Mouse (Mus musculus): ENCODE results near the gene Eef1akmt3. TPM values are rescaled to one million over a fixed set of nuclear protein-coding genes. Genes with fewer than 3 reads are reported as not detected.
A peak's percentile ranks its signal among the peaks of the same experiment; 100 is the strongest.
"Not testable (repeated sequence)": the region's sequence is repeated elsewhere in the genome, so short reads cannot be mapped to it uniquely, and the experiment has no call there.

Eef1akmt3 gene
- total RNA-seq, 2 experiments from 2014 or later = 0.15 to 0.47 TPM

DNA sequence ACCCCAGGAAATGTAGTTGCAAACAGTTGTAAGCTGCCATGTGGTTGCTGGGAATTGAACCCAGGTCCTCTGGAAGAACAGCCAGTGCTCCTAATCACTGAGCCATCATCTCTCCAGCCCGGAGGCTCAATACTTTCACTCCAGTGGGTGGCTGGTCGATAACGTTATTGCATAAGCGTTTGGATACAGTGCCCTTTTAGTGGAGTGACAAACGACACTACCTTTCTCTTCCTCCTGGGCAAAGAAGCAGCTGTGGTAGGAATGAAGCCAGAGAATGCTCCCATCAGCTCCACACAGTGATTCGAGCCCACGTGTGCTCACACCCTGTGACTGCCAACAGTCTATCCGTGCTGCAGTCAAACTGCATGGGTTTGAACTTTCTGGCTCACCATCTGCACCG is 29.9 kb upstream of the Eef1akmt3 start:
- DNase-seq (ENCODE audit: extremely low spot score in 1 of 2, low spot score in 1 of 2) = no peak

GRCm38 (mm10) chr10:127070190-127071121 is 29.1 kb upstream of the Eef1akmt3 start, which contains the start of gene Tspan31:
Gene Tspan31 (minus strand): TSS chr10:127070264.
- DNase-seq (ENCODE audit: extremely low spot score in 1 of 2, low spot score in 1 of 2) = peak; percentile 74 to 77

GRCm38 (mm10) chr10:127069281-127070189 is 28.2 kb upstream of the Eef1akmt3 start:
- no peak for DNase-seq (ENCODE audit: extremely low spot score in 1 of 2, low spot score in 1 of 2)

GRCm38 (mm10) chr10:127068360-127069038 is 27.2 kb upstream of the Eef1akmt3 start:
- DNase-seq (ENCODE audit: extremely low spot score in 1 of 2, low spot score in 1 of 2) = no peak

DNA sequence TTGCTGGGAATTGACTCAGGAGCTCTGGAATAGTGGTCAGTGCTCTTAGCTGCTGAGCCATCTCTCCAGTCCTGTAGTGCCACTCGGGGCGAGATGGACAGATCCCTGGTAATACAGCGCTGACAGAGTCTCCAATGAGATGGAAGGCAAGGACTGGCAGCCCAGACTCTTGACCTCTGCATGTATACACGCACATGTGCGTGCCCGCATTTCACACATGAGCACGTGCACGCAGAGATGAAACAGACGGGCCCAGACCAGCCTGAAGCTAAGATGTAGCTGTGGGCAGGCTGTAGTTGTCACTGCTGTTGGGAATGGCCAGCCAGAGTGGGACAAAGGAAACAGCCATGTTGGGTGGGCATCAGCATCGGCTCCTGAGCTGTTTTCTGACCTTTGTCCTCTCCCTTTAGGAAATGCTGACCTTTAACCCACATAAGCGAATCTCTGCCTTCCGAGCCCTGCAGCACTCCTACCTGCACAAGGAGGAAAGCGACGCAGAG is 25.3 kb upstream of the Eef1akmt3 start:
- no peak for DNase-seq (ENCODE audit: extremely low spot score in 1 of 2, low spot score in 1 of 2)

- DNase-seq (ENCODE audit: extremely low spot score in 1 of 2, low spot score in 1 of 2) = no peak
These were observed 24.7 kb upstream of the Eef1akmt3 start for GRCm38 (mm10) chr10:127065981-127066380.

DNA sequence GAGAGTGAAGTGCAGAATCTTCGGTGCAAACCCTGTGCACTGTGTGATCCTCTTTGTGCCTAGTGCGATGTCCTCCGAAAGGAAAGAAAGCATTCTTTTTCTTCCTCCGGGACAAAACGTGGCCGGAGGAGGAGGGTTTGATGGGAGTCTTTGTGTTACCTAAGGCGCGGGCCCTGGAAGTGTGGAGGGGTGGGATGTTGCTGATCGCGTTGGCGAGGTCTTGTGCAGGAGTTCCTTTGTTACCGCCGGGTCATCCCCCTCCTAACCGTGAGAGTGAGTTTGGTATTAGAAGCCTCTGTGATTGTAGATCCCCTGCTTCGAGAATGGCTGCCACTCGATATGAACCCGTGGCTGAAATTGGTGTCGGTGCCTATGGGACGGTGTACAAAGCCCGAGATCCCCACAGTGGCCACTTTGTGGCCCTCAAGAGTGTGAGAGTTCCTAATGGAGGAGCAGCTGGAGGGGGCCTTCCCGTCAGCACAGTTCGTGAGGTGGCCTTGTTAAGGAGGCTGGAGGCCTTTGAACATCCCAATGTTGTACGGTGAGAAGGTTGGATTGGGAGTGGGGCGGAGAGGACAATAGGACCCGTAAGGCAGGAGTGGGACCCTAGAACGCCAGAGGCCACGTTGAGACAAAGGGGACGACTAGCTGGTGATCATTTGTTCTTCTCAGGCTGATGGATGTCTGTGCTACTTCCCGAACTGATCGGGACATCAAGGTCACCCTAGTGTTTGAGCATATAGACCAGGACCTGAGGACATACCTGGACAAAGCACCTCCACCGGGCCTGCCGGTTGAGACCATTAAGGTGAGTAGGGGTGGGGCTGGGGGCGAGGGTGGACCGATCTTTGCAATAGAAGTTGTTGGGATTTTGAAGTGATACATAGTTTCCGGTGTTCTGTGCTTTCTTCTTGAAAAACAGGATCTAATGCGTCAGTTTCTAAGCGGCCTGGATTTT is 22.9 kb upstream of the Eef1akmt3 start:
- DNase-seq (ENCODE audit: extremely low spot score in 1 of 2, low spot score in 1 of 2) = no peak

DNA sequence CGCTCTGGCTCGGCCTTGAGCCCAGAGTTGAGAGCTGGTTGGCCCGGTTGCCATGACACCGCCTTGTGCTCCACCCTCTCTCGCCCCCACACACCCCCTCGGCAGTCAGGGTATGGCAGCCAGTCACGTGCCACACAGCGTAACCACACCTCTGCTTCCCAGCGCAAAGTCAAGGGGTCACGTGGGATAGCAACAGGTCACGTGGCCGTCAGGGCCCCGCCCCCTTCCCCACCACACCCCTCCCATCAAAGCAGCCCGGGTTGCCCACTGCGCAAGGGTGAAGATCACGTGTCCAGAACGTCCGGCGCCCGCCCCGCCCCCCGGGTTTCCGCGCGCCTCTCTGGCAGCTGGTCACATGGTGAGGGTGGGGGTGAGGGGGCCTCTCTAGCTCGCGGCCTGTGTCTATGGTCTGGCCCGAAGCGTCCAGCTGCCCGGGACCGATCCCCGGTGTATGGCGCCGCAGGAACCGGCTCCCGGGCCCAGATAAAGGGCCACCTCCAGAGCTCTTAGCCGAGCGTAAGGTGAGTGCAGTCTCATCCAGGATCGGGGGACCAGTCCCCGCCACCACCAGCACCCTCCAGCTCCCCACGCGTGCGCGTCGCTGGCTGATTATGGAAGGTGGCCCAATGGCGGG is 22.0 kb upstream of the Eef1akmt3 start, which contains the start of gene Cdk4:
Gene Cdk4, plus strand, starts transcription at position 296 of the 634 bp plus-strand sequence.
- peak; percentile 94 to 97 for DNase-seq (ENCODE audit: extremely low spot score in 1 of 2, low spot score in 1 of 2)

DNA sequence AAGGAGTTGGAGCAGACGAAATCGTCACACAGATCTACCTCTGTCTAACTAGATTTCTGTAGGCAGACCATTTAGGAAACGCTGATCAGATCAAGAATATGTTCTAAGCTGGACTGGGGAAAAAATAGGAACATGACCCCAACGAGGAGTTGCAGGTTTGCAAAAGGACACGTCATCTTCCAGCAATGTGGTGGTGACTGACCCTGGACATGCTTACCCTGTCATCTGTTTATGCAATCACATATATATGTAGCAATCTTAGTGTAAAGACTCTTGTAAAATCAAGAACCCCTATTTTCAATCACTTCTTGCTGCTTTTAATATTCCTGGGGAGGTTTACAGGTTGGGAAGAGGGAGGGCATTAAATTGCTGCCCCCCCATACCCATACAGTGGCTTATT is 21.2 kb upstream of the Eef1akmt3 start:
- no peak for DNase-seq (ENCODE audit: extremely low spot score in 1 of 2, low spot score in 1 of 2)

- not testable (repeated sequence) for DNase-seq (ENCODE audit: extremely low spot score in 1 of 2, low spot score in 1 of 2)
These were observed 20.8 kb upstream of the Eef1akmt3 start for GRCm38 (mm10) chr10:127062101-127062500.

- DNase-seq (ENCODE audit: extremely low spot score in 1 of 2, low spot score in 1 of 2) = no peak
These were observed 20.2 kb upstream of the Eef1akmt3 start for GRCm38 (mm10) chr10:127061513-127061912.

DNA sequence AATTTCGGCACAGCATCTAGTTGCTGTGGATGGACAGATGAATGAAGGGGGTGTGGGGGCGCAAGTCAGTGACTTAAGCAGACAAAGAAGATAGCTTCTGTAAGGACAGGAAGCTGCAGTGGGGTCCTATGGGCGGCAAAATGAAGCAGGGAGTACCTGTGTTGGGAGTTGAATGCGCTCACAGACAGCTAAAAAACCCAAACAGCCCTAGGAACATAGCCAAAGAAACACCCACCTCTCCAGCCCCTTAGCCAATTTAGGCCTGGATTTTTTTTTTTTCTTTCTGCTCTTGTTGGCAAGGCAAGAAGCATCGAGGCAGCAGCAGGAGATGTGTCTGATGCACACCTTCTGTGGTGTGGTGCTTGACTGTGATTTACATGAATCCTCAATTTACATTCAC is 19.8 kb upstream of the Eef1akmt3 start:
- no peak for DNase-seq (ENCODE audit: extremely low spot score in 1 of 2, low spot score in 1 of 2)

DNA sequence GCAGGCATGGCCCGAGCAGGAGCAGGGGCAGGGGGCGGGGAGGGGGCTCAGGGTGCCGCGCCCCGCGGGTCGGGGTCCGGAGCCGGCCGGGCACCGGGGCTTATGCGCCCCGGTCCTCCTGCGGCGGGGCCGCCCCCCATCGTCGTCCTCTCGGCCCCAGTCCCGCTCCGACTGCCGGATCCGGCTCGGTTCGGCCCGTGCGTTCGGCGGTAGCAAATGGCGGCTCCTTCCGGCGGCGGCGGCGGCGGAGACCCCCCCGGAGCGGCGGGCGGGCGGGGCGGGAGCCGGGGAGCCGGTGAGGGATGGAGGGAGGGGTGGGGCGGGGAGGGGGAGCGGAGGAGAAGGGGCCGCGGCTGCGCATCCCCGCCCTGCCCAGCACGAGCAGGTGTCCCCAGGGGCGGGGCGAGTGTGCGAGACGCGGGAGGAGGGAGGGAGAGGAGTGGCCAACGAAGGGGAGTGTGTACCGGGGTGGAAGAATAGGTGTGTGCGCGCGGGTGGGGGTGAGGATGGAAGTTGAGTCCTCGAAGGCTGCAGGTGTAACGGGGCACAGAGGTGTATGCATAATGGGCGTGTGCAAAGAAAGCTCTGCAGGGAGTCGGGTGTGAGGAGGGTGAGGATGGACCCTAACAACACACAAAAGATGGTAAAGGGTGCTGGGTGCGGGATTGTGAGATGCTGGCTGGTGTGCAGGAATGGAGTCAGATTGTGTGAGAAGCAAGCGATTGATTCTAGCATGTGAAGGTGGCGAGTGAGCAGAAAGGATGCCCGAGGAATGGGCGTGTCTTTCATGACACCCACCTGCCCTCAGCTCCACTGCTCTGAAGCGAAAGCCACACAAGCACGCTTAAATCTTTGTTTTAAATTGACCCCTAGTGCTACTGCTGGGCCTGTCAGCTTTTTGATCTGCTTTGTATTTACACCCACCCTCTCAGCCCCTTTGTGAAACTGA is 18.9 kb upstream of the Eef1akmt3 start, which contains the start of gene March9:
Gene March9, minus strand, starts transcription at position 217 of the 949 bp plus-strand sequence.
- DNase-seq (ENCODE audit: extremely low spot score in 1 of 2, low spot score in 1 of 2) = peak; percentile 63 to 64

DNA sequence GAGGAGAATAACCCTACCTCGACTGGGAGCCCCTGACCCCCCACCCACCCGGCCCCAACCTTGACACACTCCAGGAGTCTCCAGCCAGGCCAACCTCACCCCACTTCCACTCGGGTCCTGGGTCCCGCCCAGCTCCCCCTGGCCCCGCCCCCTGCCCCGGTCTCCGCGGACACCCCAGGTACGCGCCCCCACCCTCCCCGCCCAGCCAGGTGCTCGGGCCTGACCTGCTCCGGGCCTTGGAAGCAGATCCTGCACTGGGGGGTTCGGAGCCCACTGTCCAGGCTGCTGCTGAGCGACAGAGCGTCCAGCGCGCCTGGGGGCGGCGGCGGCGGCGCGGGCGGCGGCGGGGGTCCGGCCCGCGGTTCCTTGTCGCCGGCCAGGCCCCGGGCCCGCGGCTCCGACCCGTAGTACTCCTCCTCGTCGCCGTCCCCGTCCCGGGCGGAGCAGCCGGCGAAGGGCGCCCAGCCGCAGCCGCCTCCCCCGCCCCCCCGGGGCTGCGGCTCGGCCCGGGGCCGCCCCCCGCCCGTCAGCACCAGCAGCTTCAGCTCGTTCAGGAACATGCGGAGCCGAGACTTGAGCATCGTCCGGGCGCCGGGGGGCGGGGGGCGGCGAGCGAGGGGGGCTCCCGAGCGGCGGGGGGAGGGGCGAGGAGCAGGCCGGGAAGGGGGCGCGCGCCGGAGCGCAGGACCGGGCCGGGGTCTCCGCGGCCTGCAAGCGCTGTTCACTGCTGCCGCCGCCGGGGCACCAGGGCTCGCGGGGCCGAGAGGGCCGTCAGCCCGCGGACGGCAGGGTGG is 18.1 kb upstream of the Eef1akmt3 start:
- DNase-seq (ENCODE audit: extremely low spot score in 1 of 2, low spot score in 1 of 2) = peak in 1 of 2 experiments; percentile 35

GRCm38 (mm10) chr10:127058708-127059107 is 17.4 kb upstream of the Eef1akmt3 start:
- DNase-seq (ENCODE audit: extremely low spot score in 1 of 2, low spot score in 1 of 2) = no peak

DNA sequence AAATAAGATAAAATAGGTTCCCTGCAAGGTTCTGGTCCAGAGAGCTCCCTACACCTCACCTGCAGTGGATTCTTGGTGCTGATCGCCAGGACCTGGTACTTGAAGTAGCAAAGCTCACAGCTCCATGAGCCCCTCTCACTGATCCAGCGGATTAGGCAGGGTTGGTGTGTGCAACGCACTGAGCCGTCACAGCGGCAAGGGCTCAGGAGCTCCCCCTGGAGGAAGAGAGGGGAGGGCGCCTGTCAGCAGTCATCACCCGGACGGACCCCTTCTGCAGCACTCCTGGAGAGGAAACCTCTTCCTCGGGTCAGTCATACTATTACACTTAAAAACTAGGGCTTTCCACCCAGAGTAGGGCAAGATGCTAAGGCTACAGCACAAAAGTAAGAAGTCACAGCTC is 16.8 kb upstream of the Eef1akmt3 start:
- peak; percentile 69 to 81 for DNase-seq (ENCODE audit: extremely low spot score in 1 of 2, low spot score in 1 of 2)
